Mouse (Mus musculus) stomach, postnatal 0 days (tissue): Measurements from ENCODE around the gene Best2.

Experiments used
- CTCF ChIP-seq: IDR thresholded peaks from 2 replicates; pipeline ENCODE4 v1.5.1; 2016; ENCODE audit warnings: antibody characterized with exemption, low read depth, mild to moderate bottlenecking, moderate library complexity
- EP300 ChIP-seq: optimal IDR thresholded peaks from 2 replicates; pipeline ENCODE3; 2016; ENCODE audit warnings: antibody characterized with exemption

GRCm38 (mm10) chr8:84980622-84981358 is 33.5 kb downstream of the Best2 start:
- TF ChIP-seq EP300, result no peak
- TF ChIP-seq CTCF, result no peak
